Mouse (Mus musculus) hindbrain, embryonic 10.5 days (tissue): ENCODE results near the gene Cobll1. TPM values are rescaled to one million over a fixed set of nuclear protein-coding genes. Genes with fewer than 3 reads are reported as not detected.

Experiments
- DNase-seq: peaks from one replicate; pipeline ENCODE4 v3.0.0-alpha.2; 2017; ENCODE audit warnings: low spot score
- H3K27ac ChIP-seq: fragments of 300-500 bp; sonication (generic); 2 replicates; pipeline ENCODE4 v1.5.1; 2016; ENCODE audit warnings: mild to moderate bottlenecking, moderate library complexity
- H3K27me3 ChIP-seq: fragments of 300-500 bp; sonication (generic); 2 replicates; pipeline ENCODE4 v1.6.1; 2016; ENCODE audit warnings: mild to moderate bottlenecking; ENCODE audit not compliant: poor library complexity, insufficient read depth, severe bottlenecking
- H3K36me3 ChIP-seq: fragments of 300-500 bp; sonication (generic); 2 replicates; pipeline ENCODE4 v1.6.1; 2016; ENCODE audit warnings: mild to moderate bottlenecking, moderate library complexity
- H3K4me1 ChIP-seq: fragments of 300-500 bp; sonication (generic); replicated peaks from 2 replicates; pipeline ENCODE4 v1.6.1; 2016; ENCODE audit warnings: mild to moderate bottlenecking
- H3K4me3 ChIP-seq: fragments of 300-500 bp; sonication (generic); 2 replicates; pipeline ENCODE4 v1.5.1; 2016; ENCODE audit warnings: mild to moderate bottlenecking, moderate library complexity
- H3K9me3 ChIP-seq: fragments of 300-500 bp; sonication (generic); 2 replicates; pipeline ENCODE4 v1.6.1; 2016; ENCODE audit warnings: mild to moderate bottlenecking, moderate library complexity
- WGBS: fragments of 180-500 bp; shearing (Covaris S2); methylation state at CpG from one replicate; pipeline ENCODE4 v1.1.7; 2016; 5-methylcytosine and 5-hydroxymethylcytosine counted together
- polyA plus RNA-seq: library from polyadenylated mRNA; unstranded; fragments of >200 nt; fragmentation: Nextera tagmentation; extraction: Ambion mirVana; gene quantifications from 2 replicates; pipeline ENCODE4 v1.2.1, GENCODE M21; 2016

Cobll1 gene
- polyA plus RNA-seq, 1 experiment from 2014 or later = 2.5 TPM

- Histone ChIP-seq H3K27ac (no peak overlapping the region), H3K9me3 (no peaks in the 10 kb centered on the region), H3K4me1 (no peaks in the 10 kb centered on the region), H3K4me3 (no peak overlapping the region), H3K36me3 (no peaks in the 10 kb centered on the region), H3K27me3 (no peaks in the 10 kb centered on the region)
- WGBS = 89% methylated on average over 6 of the region's 6 CpGs
- no peak for DNase-seq
These were observed 90.3 kb downstream of the Cobll1 start for GRCm38 (mm10) chr2:65148928-65149327.

DNA sequence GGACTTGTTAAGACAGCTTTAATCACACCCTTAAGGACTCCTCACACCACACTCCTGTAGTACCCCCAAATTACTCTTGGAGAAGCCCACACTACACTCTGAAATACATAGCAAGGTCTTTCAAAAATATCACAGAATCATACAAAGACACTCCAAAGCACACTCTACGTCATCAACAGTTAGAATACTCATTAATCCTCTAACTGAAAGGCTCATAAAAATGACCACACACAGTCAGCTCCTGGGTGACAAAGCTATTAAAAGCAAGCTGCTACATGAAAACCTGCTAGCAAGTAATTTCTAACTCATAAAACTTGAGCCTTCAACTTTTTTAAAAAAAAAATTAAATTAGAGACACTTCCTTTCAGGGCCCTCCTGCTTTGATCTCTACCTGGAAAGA is 91.8 kb downstream of the Cobll1 start:
- no peaks in the 10 kb centered on the region for H3K4me1 ChIP-seq
- H3K9me3 ChIP-seq = no peaks in the 10 kb centered on the region
- 88% methylated on average over 1 of the region's 1 CpGs for WGBS
- no peak overlapping the region for H3K27ac ChIP-seq
- DNase-seq = no peak
- H3K36me3 ChIP-seq = no peaks in the 10 kb centered on the region
- H3K4me3 ChIP-seq = no peak overlapping the region
- no peaks in the 10 kb centered on the region for H3K27me3 ChIP-seq

GRCm38 (mm10) chr2:65145421-65146117 is 93.6 kb downstream of the Cobll1 start:
- Histone ChIP-seq H3K27ac (peak overlapping the region; percentile 72; the same call in 1 of the 2 replicates), H3K4me1 (no peaks in the 10 kb centered on the region), H3K27me3 (no peaks in the 10 kb centered on the region), H3K9me3 (no peaks in the 10 kb centered on the region), H3K36me3 (no peaks in the 10 kb centered on the region), H3K4me3 (no peak overlapping the region)
- 57% methylated on average over 6 of the region's 6 CpGs for WGBS
- DNase-seq = peak; percentile 31

GRCm38 (mm10) chr2:65141093-65141661 is 98.0 kb downstream of the Cobll1 start:
- no peaks in the 10 kb centered on the region for H3K36me3 ChIP-seq
- no peak for DNase-seq
- H3K27ac ChIP-seq = no peak overlapping the region
- no peaks in the 10 kb centered on the region for H3K27me3 ChIP-seq
- 84% methylated on average over 4 of the region's 4 CpGs for WGBS
- no peak overlapping the region for H3K4me3 ChIP-seq
- H3K4me1 ChIP-seq = no peaks in the 10 kb centered on the region
- no peaks in the 10 kb centered on the region for H3K9me3 ChIP-seq

GRCm38 (mm10) chr2:65140330-65140922 is 98.8 kb downstream of the Cobll1 start:
- Histone ChIP-seq H3K4me1 (no peaks in the 10 kb centered on the region), H3K27me3 (no peaks in the 10 kb centered on the region), H3K27ac (no peak overlapping the region), H3K36me3 (no peaks in the 10 kb centered on the region), H3K4me3 (no peak overlapping the region), H3K9me3 (no peaks in the 10 kb centered on the region)
- DNase-seq = no peak
- WGBS = 87% methylated on average over 6 of the region's 6 CpGs

- Histone ChIP-seq H3K9me3 (no peaks in the 10 kb centered on the region), H3K27me3 (no peaks in the 10 kb centered on the region), H3K4me1 (no peaks in the 10 kb centered on the region), H3K4me3 (no peak overlapping the region), H3K36me3 (no peaks in the 10 kb centered on the region), H3K27ac (no peak overlapping the region)
- no peak for DNase-seq
- 80% methylated on average over 4 of the region's 4 CpGs for WGBS
These were observed 99.4 kb downstream of the Cobll1 start for GRCm38 (mm10) chr2:65139606-65140329.

- Histone ChIP-seq H3K4me3 (no peak overlapping the region), H3K27ac (no peak overlapping the region), H3K9me3 (no peaks in the 10 kb centered on the region), H3K36me3 (no peaks in the 10 kb centered on the region), H3K27me3 (no peaks in the 10 kb centered on the region), H3K4me1 (no peaks in the 10 kb centered on the region)
- no peak for DNase-seq
- 85% methylated on average over 5 of the region's 5 CpGs for WGBS
These were observed 100.2 kb downstream of the Cobll1 start for GRCm38 (mm10) chr2:65138992-65139391.

- 75% methylated on average over 12 of the region's 12 CpGs for WGBS
- H3K27ac ChIP-seq = 0 out of 2 replicates have a peak overlapping the region, but pooled peaks have one; percentile 60
- no peaks in the 10 kb centered on the region for H3K27me3 ChIP-seq
- no peak overlapping the region for H3K4me3 ChIP-seq
- 0 out of 2 replicates have a peak, but pooled peaks cover 3% of the 10 kb centered on the region for H3K4me1 ChIP-seq
- no peak for DNase-seq
- no peaks in the 10 kb centered on the region for H3K36me3 ChIP-seq
- no peaks in the 10 kb centered on the region for H3K9me3 ChIP-seq
These were observed 112.9 kb downstream of the Cobll1 start for GRCm38 (mm10) chr2:65126141-65126783.

GRCm38 (mm10) chr2:65123702-65124101 is 115.5 kb downstream of the Cobll1 start:
- DNase-seq = no peak
- no peaks in the 10 kb centered on the region for H3K36me3 ChIP-seq
- H3K27ac ChIP-seq = no peak overlapping the region
- WGBS = 85% methylated on average over 3 of the region's 3 CpGs
- 0 out of 2 replicates have a peak, but pooled peaks cover 3% of the 10 kb centered on the region for H3K4me1 ChIP-seq
- H3K9me3 ChIP-seq = no peaks in the 10 kb centered on the region
- no peak overlapping the region for H3K4me3 ChIP-seq
- no peaks in the 10 kb centered on the region for H3K27me3 ChIP-seq

GRCm38 (mm10) chr2:65121435-65121834 is 117.8 kb downstream of the Cobll1 start:
- 3% methylated on average over 1 of the region's 1 CpGs for WGBS
- Histone ChIP-seq H3K27ac (no peak overlapping the region), H3K9me3 (no peaks in the 10 kb centered on the region), H3K4me3 (no peak overlapping the region), H3K36me3 (no peaks in the 10 kb centered on the region), H3K4me1 (0 out of 2 replicates have a peak, but pooled peaks cover 3% of the 10 kb centered on the region), H3K27me3 (no peaks in the 10 kb centered on the region)
- DNase-seq = no peak

DNA sequence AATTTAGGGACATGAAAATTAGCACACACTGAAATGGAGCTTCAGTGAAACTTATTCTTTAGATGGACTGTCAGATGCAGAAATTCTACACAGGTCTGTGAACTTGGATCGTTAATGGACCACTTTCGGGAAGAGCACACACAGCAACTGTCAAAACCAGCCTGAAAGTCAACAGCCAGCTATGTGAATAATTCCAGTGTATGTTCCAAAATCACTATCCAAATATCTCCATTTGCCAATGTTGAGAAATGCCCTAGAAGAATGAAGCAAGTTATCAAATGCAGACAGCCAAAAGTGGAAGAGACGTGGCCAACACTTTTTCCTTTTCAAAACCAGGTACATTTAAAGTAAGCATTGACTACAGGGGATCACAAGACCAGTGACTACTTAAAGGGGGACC is 118.2 kb downstream of the Cobll1 start:
- H3K27ac ChIP-seq = no peak overlapping the region
- DNase-seq = no peak
- no peaks in the 10 kb centered on the region for H3K9me3 ChIP-seq
- H3K4me3 ChIP-seq = no peak overlapping the region
- no peaks in the 10 kb centered on the region for H3K36me3 ChIP-seq
- H3K27me3 ChIP-seq = no peaks in the 10 kb centered on the region
- 73% methylated on average over 3 of the region's 3 CpGs for WGBS
- H3K4me1 ChIP-seq = no peaks in the 10 kb centered on the region

DNA sequence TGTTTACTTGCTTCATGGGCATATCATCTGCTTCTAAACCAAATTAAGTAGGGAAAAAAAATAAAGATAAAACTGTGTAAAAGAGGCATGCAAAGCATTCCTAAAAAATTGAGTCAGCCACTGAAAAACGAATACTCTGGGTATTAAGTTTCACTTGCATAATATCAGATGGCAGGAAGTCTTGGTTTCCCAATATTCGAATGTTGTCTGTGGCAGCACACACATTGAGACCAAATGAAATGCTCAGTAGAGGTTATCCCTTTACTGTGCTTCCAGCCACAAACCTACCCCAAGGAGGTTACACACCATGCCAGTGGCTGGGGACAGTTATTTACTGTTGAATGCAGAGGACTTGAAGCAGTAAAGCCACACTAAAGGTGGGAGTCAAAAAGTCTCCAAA is 119.1 kb downstream of the Cobll1 start:
- no peak for DNase-seq
- WGBS = 74% methylated on average over 2 of the region's 2 CpGs
- Histone ChIP-seq H3K4me1 (no peaks in the 10 kb centered on the region), H3K27me3 (no peaks in the 10 kb centered on the region), H3K4me3 (no peak overlapping the region), H3K9me3 (no peaks in the 10 kb centered on the region), H3K27ac (no peak overlapping the region), H3K36me3 (no peaks in the 10 kb centered on the region)
